Mouse (Mus musculus) bone marrow macrophage, adult 2 months (primary cell): Measurements from ENCODE around the gene Pramel3. TPM values are rescaled to one million over a fixed set of nuclear protein-coding genes. Genes with fewer than 3 reads are reported as not detected.
"Not testable (repeated sequence)": the region's sequence is repeated elsewhere in the genome, so short reads cannot be mapped to it uniquely, and the experiment has no call there.

Experiments used
- H3K27ac ChIP-seq: 2 replicates; pipeline ENCODE4 v1.5.1; 2012; ENCODE audit warnings: low read depth, low read length; ENCODE audit not compliant: insufficient read depth
- H3K4me1 ChIP-seq: 2 replicates; pipeline ENCODE4 v1.6.1; 2012; ENCODE audit warnings: low read length; ENCODE audit not compliant: control insufficient read depth, insufficient read depth
- H3K4me3 ChIP-seq: 2 replicates; pipeline ENCODE4 v1.5.1; 2012; ENCODE audit warnings: mild to moderate bottlenecking, low read length, moderate library complexity; ENCODE audit not compliant: insufficient read depth
- polyA plus RNA-seq: library from polyadenylated mRNA; stranded (reverse); fragments of >200 nt; gene quantifications from 2 replicates; pipeline ENCODE4 v1.2.4, GENCODE M21; 2012; ENCODE audit not compliant: missing spikeins, insufficient read depth, insufficient read length

Gene Pramel3
- not detected in 2 replicates for polyA plus RNA-seq

GRCm38 (mm10) chrX:135302007-135302406 is at the start of gene Pramel3:
TSS of gene Pramel3 (plus strand) at chrX:135302307.
- not testable (repeated sequence) for H3K4me1 ChIP-seq, H3K4me3 ChIP-seq, H3K27ac ChIP-seq

GRCm38 (mm10) chrX:135360685-135361084 is 58.6 kb downstream of the Pramel3 start:
- H3K27ac ChIP-seq, H3K4me3 ChIP-seq, H3K4me1 ChIP-seq: not testable (repeated sequence)

- H3K4me3 ChIP-seq, H3K27ac ChIP-seq, H3K4me1 ChIP-seq: not testable (repeated sequence)
These were observed 59.8 kb downstream of the Pramel3 start for GRCm38 (mm10) chrX:135361943-135362342.

Other genes starting within 250 kb of the Pramel3 start
- not detected in 2 replicates for gene Gm15023, start 124.7 kb upstream of the Pramel3 start, polyA plus RNA-seq
- gene Tceal6, start 91.6 kb upstream of the Pramel3 start, polyA plus RNA-seq = not detected in 2 replicates
- gene Gm5128, start 71.0 kb downstream of the Pramel3 start, polyA plus RNA-seq = not detected in 2 replicates
- gene Gm7903, start 131.5 kb downstream of the Pramel3 start, polyA plus RNA-seq = not detected in 2 replicates
- gene AV320801, start 192.3 kb downstream of the Pramel3 start, polyA plus RNA-seq = not detected in 2 replicates